Mouse (Mus musculus) kidney, adult 2 months (tissue): ENCODE measurements at regions not wholly inside any gene's neighbourhood (a gene's known extent, or its start where the extent isn't known, plus 50 kb on each side); places are given as distances from the start of the nearest gene placed in this dataset.

Experiments used
- CTCF ChIP-seq: fragments of 200-500 bp; conservative IDR thresholded peaks from 2 replicates; pipeline ENCODE4 v1.5.1; 2011; ENCODE audit warnings: low read depth, mild to moderate bottlenecking, control low read depth, low read length, moderate library complexity, mixed read lengths; ENCODE audit not compliant: insufficient read depth, insufficient read length
- POLR2A ChIP-seq: fragments of 200-500 bp; IDR thresholded peaks from one replicate; pipeline ENCODE4 v1.6.1; 2011; ENCODE audit warnings: low read depth, low read length, control low read depth

- TF ChIP-seq CTCF, result no peak
- no peak for TF ChIP-seq POLR2A
These were observed 121.5 kb upstream of the Ctnnd2 start for GRCm38 (mm10) chr15:30050851-30051250.
